Mouse (Mus musculus): Measurements from ENCODE around the gene Arih1. TPM values are rescaled to one million over a fixed set of nuclear protein-coding genes. Genes with fewer than 3 reads are reported as not detected.

The Arih1 gene
- total RNA-seq, 2 experiments from 2014 or later = 101 to 117 TPM

DNA sequence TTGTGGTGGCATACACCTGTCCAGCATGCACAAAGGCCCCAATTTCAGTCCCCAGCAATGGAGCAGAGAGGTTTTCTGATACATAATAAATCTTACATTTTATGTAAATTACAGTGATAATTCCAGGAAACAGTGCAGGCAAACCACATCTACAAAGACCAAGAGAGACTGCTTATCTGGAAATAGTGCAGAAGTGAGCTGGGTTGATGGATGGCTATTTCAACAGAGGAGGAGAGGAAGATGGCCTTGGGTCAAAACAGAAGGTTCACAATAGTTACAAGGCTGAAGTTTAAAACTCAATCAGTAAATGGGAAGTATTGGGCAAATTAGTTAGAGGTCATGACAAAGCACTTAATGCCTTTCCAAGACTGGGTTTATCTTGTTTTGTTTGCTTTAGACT is 913 bp upstream of the Arih1 start:
- intact Hi-C loops (cut with DNase I) = loop anchor here (2.0 to 5.0 kb wide), 2 partner anchors 135 to 197 kb away; partner anchors contain the start of genes Adpgk and Bbs4
- TF ChIP-seq CTCF (IDR thresholded peaks at IDR 0.05) = no peak
- H3K27ac ChIP-seq = peak overlapping the region; percentile 99
- peak overlapping the region; percentile 96 for H3K4me3 ChIP-seq
- DNase-seq = no peak

- H3K4me3 ChIP-seq = peak overlapping the region; percentile 96
- intact Hi-C loops (cut with DNase I) = loop anchor here (2.0 to 5.0 kb wide), 2 partner anchors 134 to 195 kb away; partner anchors contain the start of genes Adpgk and Bbs4
- no peak for TF ChIP-seq CTCF (IDR thresholded peaks at IDR 0.05)
- DNase-seq = no peak
- peak overlapping the region; percentile 99 for H3K27ac ChIP-seq
Measured at GRCm38 (mm10) chr9:59486076-59486518, 321 bp downstream of the Arih1 start.

- TF ChIP-seq CTCF (IDR thresholded peaks at IDR 0.05) = peak; percentile 24; the same call in 1 of the 2 replicates
- H3K4me3 ChIP-seq = peak overlapping the region; percentile 96
- peak overlapping the region; percentile 99 for H3K27ac ChIP-seq
- DNase-seq = peak; percentile 87
- intact Hi-C loops (cut with DNase I) = loop anchor here (2.0 to 5.0 kb wide), 2 partner anchors 133 to 195 kb away; partner anchors contain the start of genes Adpgk and Bbs4
Measured at GRCm38 (mm10) chr9:59485511-59486075, 825 bp downstream of the Arih1 start.

DNA sequence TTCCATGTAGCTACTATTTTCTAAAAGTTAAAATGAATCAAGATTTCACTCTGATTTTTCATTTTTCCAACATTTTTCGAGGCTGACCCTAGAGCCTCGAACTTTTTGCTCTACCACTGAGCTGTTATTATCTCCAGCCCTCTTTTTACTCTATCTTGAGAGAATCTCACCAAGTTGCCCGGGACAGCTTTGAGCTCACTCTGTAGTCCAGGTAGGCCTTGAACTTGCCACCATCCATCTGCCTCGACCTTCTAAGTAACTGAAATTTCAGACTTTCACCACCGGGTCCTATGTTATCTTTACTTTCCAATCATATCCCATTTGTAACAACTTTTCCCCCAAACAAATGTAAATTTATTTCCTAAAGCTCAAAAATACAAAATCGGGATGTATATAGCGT is 1.7 kb downstream of the Arih1 start:
- no peak for DNase-seq
- Histone ChIP-seq H3K27ac (peak overlapping the region; percentile 99), H3K4me3 (peak overlapping the region; percentile 96)
- intact Hi-C loops (cut with DNase I) = loop anchor here (5.0 kb wide), 1 partner anchor 132 kb away; the partner anchor contains the start of gene Bbs4
- no peak for TF ChIP-seq CTCF (IDR thresholded peaks at IDR 0.05)

DNA sequence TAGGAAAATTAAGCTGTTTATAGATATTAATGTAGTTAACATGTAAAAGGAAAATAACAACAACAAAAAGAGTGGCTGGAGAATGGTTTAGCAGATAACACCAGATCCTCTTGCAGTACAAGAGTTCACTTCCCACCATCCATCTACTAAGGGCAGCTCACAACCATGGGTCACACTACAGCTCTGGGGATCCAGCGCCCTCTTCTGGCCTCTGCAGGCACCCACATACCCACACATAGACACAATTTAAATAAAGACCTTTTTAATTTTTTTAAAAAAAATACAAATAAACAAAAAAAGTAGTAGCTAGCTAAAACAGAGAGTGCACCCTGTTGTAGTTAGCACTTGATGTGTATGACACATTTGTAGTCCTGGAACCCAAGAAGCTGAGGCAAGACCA is 4.0 kb downstream of the Arih1 start:
- Histone ChIP-seq H3K27ac (peak overlapping the region; percentile 99; the same call in 1 of the 2 replicates), H3K4me3 (peak overlapping the region; percentile 96; the same call in 1 of the 2 replicates)
- TF ChIP-seq CTCF (IDR thresholded peaks at IDR 0.05) = peak; percentile 73
- intact Hi-C loops (cut with DNase I) = no loop called here
- peak; percentile 53 for DNase-seq

GRCm38 (mm10) chr9:59476617-59477016 is 9.8 kb downstream of the Arih1 start:
- H3K4me3 ChIP-seq = no peak overlapping the region
- intact Hi-C loops (cut with DNase I) = no loop called here
- peak overlapping the region; percentile 63; the same call in 1 of the 2 replicates for H3K27ac ChIP-seq
- TF ChIP-seq CTCF (IDR thresholded peaks at IDR 0.05) = no peak
- no peak for DNase-seq

- Histone ChIP-seq H3K4me3 (no peak overlapping the region), H3K27ac (no peak overlapping the region)
- no peak for DNase-seq
- TF ChIP-seq CTCF (IDR thresholded peaks at IDR 0.05) = no peak
- intact Hi-C loops (cut with DNase I) = no loop called here
Measured at GRCm38 (mm10) chr9:59474838-59475237, 11.6 kb downstream of the Arih1 start.

GRCm38 (mm10) chr9:59473171-59473570 is 13.2 kb downstream of the Arih1 start:
- TF ChIP-seq CTCF (IDR thresholded peaks at IDR 0.05) = no peak
- Histone ChIP-seq H3K27ac (no peak overlapping the region), H3K4me3 (no peak overlapping the region)
- no peak for DNase-seq
- intact Hi-C loops (cut with DNase I) = no loop called here

DNA sequence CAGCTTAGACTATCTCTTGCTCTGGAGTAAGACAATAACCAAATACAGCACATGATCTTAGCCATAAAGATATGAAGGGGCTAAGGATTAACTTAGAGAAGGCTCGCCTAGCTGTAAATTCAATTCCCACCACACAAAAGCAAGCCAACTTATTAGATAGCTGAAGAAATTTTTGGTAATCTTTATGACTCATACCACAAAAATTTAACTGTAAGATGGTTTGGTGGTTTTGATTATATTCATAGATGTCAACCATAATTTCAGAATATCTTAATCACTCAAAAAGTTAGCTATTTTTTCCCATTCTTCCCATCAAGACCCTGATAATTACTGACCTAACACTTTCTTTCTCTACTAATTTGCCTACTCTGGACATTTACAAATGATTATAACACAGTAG is 17.0 kb downstream of the Arih1 start:
- intact Hi-C loops (cut with DNase I) = no loop called here
- no peak overlapping the region for H3K4me3 ChIP-seq
- no peak for TF ChIP-seq CTCF (IDR thresholded peaks at IDR 0.05)
- DNase-seq = no peak
- no peak overlapping the region for H3K27ac ChIP-seq

DNA sequence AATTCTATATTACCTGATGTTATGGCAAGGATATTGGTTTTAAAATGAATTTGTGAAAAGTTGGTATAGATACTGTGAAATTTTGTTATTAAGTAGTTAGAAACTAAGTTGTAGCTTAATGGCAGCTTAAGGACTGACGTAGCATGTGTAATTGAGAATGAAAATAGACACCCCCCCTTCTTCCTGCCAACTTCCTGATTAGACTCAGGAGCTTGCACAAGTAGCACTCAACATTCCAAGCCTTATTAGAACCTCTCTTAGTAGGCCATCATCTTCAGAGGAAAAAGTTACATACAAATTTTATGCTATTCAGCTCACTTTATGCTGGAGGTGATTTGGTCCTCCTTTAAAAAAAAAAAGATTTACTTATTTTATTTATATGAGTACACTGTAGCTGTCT is 22.1 kb downstream of the Arih1 start:
- no peak for DNase-seq
- intact Hi-C loops (cut with DNase I) = no loop called here
- Histone ChIP-seq H3K27ac (peak overlapping the region; percentile 73), H3K4me3 (no peak overlapping the region)
- TF ChIP-seq CTCF (IDR thresholded peaks at IDR 0.05) = no peak

DNA sequence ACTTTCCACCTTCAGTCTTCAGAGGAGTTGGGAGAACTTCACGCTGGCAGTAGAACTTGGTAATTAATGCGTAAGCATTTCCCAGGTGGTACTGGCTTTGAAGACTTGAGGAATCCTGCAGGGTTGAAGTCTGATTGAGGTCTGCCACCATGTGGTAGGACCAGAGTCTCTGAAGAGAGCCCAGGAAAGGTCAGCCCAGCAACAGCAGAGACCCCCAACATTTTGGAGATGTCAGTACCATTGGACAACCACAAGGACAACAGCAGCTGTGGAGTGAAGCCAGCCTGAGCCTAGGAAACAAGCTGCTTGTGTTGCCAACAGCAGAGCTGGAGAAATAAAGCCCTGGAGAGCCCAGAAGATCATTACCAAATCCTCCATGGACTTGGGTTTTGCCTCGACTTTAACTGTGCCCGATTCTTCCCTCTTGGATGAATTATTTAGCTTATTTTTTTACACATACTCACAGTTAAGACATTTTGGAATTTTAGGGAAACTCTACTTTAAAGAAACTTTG is 27.4 kb downstream of the Arih1 start:
- intact Hi-C loops (cut with DNase I) = no loop called here
- DNase-seq = peak; percentile 47
- peak overlapping the region; percentile 71 for H3K27ac ChIP-seq
- peak; percentile 43 for TF ChIP-seq CTCF (IDR thresholded peaks at IDR 0.05)
- H3K4me3 ChIP-seq = peak overlapping the region; percentile 19; the same call in 1 of the 2 replicates

DNA sequence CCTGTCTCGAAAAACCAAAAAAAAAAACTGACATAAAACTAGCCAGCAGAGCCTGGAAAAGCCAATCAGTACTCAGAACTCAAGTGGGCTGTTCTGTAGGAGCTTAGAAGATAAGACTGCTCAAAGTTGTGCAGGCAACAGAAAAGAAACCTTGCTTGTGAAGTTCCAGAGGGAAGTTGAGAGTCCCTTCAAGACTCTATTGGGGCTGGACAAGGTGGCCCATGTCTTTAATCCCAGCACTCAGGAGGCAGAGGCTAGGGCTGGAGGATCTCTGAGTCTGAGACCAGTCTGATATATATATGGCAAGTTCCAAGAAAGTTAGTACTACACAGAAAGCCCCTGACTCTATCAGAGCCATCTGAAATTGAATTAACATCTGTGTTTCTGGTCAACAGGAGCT is 28.0 kb downstream of the Arih1 start:
- intact Hi-C loops (cut with DNase I) = no loop called here
- peak overlapping the region; percentile 71 for H3K27ac ChIP-seq
- H3K4me3 ChIP-seq = peak overlapping the region; percentile 19; the same call in 1 of the 2 replicates
- no peak for TF ChIP-seq CTCF (IDR thresholded peaks at IDR 0.05)
- no peak for DNase-seq

DNA sequence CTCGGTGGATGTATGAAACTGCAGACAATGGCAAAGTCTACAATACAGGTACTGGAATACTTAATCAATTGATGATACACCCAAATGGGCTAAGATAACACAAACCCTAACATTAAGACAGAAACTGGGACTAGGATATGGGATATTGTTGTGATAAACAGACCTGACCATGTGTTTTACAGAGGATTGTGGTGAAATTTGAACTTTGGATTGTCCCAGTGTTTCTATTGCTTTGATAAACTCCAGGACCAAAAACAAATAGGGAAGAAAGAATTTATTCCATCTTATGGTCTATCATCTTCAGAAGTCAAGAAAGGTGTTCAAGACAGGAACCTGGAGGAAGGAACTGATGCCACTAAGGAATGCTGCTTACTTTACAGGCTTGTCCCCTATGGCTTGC is 28.7 kb downstream of the Arih1 start:
- DNase-seq = no peak
- intact Hi-C loops (cut with DNase I) = no loop called here
- H3K4me3 ChIP-seq = no peak overlapping the region
- no peak overlapping the region for H3K27ac ChIP-seq
- no peak for TF ChIP-seq CTCF (IDR thresholded peaks at IDR 0.05)

All from gastrocnemius, adult 2 months (tissue).